Mouse (Mus musculus): Measurements from ENCODE around the gene Trrap. TPM values are rescaled to one million over a fixed set of nuclear protein-coding genes. Genes with fewer than 3 reads are reported as not detected.

Trrap gene
- polyA plus RNA-seq, 1 experiment from 2014 or later, result 57.2 TPM

DNA sequence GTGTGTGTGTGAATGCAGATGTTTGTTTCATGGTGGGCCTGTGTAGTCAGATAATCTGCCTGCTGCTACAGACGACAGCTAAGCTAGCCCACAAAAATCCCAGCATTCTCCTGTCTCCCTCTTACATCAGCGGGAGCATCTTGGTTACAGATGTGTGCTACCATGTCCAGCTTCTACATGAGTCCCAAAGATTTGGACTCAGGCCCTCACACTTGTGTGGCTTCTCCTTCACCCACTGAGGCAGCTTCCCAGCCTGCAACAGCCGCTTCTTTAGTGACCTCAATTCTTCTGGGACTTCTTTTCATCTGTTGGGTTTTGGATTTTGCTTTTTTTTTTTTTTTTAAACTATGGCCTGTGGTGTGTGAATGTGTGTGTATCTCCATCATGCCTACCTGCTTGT is 105.3 kb downstream of the Trrap start:
- Histone ChIP-seq H3K27me3 (no peaks in the 10 kb centered on the region), H3K9me3 (no peaks in the 10 kb centered on the region), H3K9ac (no peak overlapping the region), H3K4me3 (no peak overlapping the region), H3K4me2 (no peak overlapping the region), H3K4me1 (no peaks in the 10 kb centered on the region), H3K27ac (no peak overlapping the region), H3K36me3 (peaks cover 2% of the 10 kb centered on the region; the same call in 1 of the 2 replicates)
- no peak for ATAC-seq (ENCODE audit: borderline replicate concordance, extremely low read depth, low FRiP score, low TSS enrichment)
- 85% methylated on average over 3 of the region's 3 CpGs for WGBS

DNA sequence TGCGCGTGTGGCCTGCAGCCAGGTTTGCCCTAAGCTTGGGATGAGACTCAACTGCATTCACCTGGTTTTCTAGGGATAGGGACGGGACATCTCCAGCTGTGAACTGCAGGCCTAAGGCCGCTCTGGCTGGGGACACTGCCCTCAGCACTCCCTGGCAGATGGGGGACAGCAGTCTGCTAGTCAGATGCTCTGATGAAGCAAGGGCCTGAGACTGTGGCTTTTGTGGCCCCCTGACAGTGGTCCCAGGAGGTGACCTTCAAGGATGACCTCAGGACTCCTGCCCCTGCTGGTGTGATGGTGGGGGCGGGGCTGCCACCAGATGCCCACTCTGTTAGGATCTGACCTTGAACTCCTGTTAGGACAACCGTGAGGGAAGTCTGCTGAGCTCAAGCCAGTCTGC is 107.7 kb downstream of the Trrap start:
- H3K4me3 ChIP-seq, result no peak overlapping the region
- H3K36me3 ChIP-seq, result peaks cover 16% of the 10 kb centered on the region
- ATAC-seq (ENCODE audit: borderline replicate concordance, extremely low read depth, low FRiP score, low TSS enrichment), result 0 out of 2 replicates have a peak, but pooled peaks have one; percentile 14
- H3K9me3 ChIP-seq, result no peaks in the 10 kb centered on the region
- H3K27ac ChIP-seq, result no peak overlapping the region
- no peaks in the 10 kb centered on the region for H3K27me3 ChIP-seq
- WGBS, result 83% methylated on average over 6 of the region's 6 CpGs
- H3K4me2 ChIP-seq, result no peak overlapping the region
- no peaks in the 10 kb centered on the region for H3K4me1 ChIP-seq
- H3K9ac ChIP-seq, result no peak overlapping the region

DNA sequence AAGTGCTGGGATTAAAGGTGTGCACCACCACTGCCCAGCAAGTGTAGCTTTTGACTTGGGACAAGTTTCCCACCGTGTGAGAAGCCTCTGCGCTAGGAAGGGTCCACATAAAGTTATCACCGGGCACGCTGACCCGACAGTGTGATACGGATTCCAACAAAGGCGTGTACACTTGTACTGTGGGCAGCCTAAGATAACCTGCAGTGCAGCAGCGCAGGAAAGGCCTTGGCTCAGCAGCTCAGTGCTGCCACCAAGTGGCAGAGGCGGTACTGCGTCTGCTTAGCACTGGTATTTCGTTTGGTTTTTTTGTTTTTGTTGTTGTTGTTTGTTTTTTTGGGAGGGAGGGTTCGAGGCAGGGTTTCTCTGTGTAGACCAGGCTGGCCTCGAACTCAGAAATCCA is 108.4 kb downstream of the Trrap start:
- 7% methylated on average over 13 of the region's 13 CpGs for WGBS
- H3K4me3 ChIP-seq, result no peak overlapping the region
- no peaks in the 10 kb centered on the region for H3K4me1 ChIP-seq
- no peak for ATAC-seq (ENCODE audit: borderline replicate concordance, extremely low read depth, low FRiP score, low TSS enrichment)
- peaks cover 23% of the 10 kb centered on the region for H3K36me3 ChIP-seq
- H3K9me3 ChIP-seq, result no peaks in the 10 kb centered on the region
- no peak overlapping the region for H3K9ac ChIP-seq
- no peak overlapping the region for H3K27ac ChIP-seq
- H3K27me3 ChIP-seq, result no peaks in the 10 kb centered on the region
- no peak overlapping the region for H3K4me2 ChIP-seq

DNA sequence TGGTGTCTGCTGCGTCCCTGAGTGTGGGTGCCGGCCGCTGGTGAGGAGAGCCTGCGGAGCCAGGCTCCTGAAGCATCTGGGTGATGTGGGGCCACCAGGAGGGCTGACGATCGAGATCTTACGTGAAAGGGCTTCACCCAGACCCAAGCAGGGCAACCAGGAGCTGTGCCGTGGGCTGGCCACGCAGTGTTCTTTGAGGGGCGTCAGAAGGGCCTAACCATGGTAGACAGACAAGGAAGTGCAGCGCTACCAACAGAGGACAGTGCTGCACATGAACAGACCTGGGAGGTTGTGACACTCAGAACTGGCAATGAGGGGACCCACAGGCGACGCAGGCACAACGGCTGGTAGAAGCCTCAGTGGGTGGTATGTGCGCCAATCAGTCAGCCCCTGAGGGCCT is 109.5 kb downstream of the Trrap start:
- Histone ChIP-seq H3K4me1 (no peaks in the 10 kb centered on the region), H3K9me3 (no peaks in the 10 kb centered on the region), H3K27ac (no peak overlapping the region), H3K27me3 (no peaks in the 10 kb centered on the region), H3K9ac (no peak overlapping the region), H3K4me3 (no peak overlapping the region), H3K36me3 (peaks cover 33% of the 10 kb centered on the region), H3K4me2 (no peak overlapping the region)
- ATAC-seq (ENCODE audit: borderline replicate concordance, extremely low read depth, low FRiP score, low TSS enrichment), result no peak
- 89% methylated on average over 15 of the region's 15 CpGs for WGBS

DNA sequence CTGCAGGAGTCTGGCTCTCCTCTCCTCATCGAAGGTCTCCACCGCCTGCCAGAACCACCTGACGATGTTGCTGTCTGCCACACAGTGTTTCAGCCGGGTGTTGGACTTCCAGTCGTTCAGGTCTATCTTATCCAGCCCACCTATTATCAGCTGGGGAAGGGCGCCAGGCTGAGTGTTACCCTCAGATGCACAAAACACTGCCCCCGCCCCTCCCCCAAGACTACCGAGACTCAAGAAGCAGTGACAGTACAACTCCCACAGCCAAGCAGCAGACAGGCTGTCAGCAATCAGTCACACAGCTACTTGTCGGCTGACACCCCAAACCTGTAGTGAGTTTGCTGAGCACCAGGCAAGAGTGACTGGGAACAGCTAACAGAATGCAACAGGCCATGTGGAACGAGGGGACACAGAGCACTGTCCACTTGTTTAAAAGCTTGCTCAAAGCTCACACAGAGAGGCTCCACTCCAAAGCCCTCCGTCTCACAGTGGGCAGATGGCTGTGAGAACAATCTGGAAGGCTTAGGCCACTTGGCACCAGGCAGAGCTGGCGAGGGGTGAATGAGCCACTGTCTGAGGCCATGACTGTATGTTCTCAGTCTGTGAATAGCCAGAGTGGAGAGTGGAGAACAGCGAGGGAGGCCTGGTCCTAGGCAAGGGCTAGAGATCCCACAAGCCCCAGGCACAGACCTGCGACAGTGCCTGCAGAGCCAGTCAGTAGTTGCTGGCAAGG is 114.3 kb downstream of the Trrap start:
- WGBS, result 73% methylated on average over 14 of the region's 14 CpGs
- Histone ChIP-seq H3K9me3 (no peaks in the 10 kb centered on the region), H3K27ac (no peak overlapping the region), H3K36me3 (peaks cover 75% of the 10 kb centered on the region), H3K4me1 (no peaks in the 10 kb centered on the region), H3K27me3 (no peaks in the 10 kb centered on the region), H3K9ac (no peak overlapping the region), H3K4me2 (no peak overlapping the region), H3K4me3 (no peak overlapping the region)
- ATAC-seq (ENCODE audit: borderline replicate concordance, extremely low read depth, low FRiP score, low TSS enrichment), result no peak

DNA sequence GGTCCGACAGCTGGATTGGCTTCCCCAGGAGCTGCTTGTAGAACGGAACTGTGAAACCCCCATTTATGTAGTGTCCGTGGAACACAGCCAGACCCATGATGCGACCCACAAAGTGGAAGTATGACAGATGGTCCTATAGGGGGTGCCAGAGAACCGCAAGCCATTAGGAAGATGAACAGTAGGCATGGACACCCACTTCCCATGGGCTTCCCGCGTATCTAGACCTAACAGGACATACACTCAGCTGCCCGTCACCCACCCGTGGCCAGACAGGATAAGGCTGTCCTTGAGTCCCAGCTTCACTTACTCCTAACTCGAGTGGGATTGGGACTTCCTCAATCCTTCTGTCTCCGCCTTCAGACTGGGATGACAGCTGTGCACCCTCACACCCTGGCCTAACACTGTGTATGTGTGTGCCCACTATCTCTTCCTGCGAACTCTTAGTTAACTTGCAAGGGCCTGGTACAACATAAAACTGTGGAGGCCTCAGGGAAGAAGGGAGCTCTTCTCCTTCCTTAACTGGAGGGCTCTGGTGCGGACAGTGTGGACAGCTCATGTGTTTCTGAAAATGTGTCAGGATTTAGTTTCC is 117.2 kb downstream of the Trrap start:
- Histone ChIP-seq H3K4me1 (no peaks in the 10 kb centered on the region), H3K9me3 (no peaks in the 10 kb centered on the region), H3K27ac (no peak overlapping the region), H3K4me2 (no peak overlapping the region), H3K27me3 (no peaks in the 10 kb centered on the region), H3K4me3 (no peak overlapping the region), H3K36me3 (peaks cover 92% of the 10 kb centered on the region), H3K9ac (no peak overlapping the region)
- ATAC-seq (ENCODE audit: borderline replicate concordance, extremely low read depth, low FRiP score, low TSS enrichment), result peak; percentile 28; the same call in 1 of the 2 replicates
- WGBS, result 67% methylated on average over 13 of the region's 13 CpGs

DNA sequence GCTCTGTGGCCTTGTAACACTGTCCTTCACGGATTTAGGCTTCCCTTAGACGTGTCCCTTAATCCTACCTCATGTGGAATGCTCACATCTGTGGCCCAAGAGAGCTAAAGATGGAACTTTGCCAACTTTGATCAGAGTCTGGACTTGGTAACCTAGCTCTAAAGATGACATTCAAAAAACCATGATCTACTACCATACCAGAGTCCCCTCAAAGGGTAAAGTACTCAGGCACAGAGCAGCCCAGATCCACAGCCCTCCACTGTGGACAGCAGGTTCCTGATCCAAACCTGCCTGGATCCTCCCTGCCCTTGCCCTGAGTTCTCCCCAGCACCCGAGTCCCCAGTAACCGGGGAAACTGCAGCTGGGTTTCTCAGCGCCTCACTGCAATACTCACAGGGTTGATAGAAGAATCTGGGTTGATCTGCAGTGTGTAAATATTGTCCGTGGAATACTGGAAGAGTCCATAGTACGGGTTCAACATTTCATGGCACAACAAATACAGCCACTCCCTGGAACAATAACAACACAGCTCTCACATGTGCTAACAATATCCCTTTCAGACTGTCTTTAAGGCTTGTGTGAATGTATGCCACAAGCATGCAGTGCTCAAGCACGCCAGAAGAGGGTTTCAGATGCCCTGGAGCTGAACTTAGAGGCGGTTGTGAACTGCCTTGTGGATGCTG is 118.6 kb downstream of the Trrap start:
- H3K9ac ChIP-seq, result no peak overlapping the region
- peaks cover 91% of the 10 kb centered on the region for H3K36me3 ChIP-seq
- H3K4me3 ChIP-seq, result no peak overlapping the region
- no peak overlapping the region for H3K27ac ChIP-seq
- 84% methylated on average over 9 of the region's 9 CpGs for WGBS
- ATAC-seq (ENCODE audit: borderline replicate concordance, extremely low read depth, low FRiP score, low TSS enrichment), result no peak
- H3K4me2 ChIP-seq, result no peak overlapping the region
- H3K27me3 ChIP-seq, result no peaks in the 10 kb centered on the region
- H3K9me3 ChIP-seq, result no peaks in the 10 kb centered on the region
- H3K4me1 ChIP-seq, result no peaks in the 10 kb centered on the region

DNA sequence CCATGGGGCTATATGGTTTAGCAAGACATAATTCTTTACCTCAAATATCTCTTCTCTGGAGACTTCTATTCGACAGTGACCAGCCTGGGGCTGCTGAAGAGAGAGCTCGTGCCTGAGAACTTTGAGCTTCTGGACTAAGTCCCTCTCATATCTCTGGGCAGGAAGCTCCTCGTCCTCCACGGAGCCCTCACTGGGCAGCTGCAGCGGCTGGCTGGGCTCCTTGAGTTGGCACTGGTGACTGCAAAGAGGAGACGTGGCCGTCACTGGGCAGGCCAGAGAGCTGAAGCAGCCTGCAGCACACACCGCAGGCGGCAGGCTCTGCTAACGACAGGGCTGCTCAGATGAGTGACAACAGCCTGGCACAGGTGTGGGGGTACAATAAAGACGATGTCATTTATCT is 123.7 kb downstream of the Trrap start:
- no peak for ATAC-seq (ENCODE audit: borderline replicate concordance, extremely low read depth, low FRiP score, low TSS enrichment)
- no peaks in the 10 kb centered on the region for H3K9me3 ChIP-seq
- no peak overlapping the region for H3K27ac ChIP-seq
- no peaks in the 10 kb centered on the region for H3K27me3 ChIP-seq
- H3K36me3 ChIP-seq, result peaks cover 82% of the 10 kb centered on the region
- WGBS, result 86% methylated on average over 11 of the region's 11 CpGs
- H3K4me2 ChIP-seq, result no peak overlapping the region
- no peaks in the 10 kb centered on the region for H3K4me1 ChIP-seq
- H3K9ac ChIP-seq, result no peak overlapping the region
- no peak overlapping the region for H3K4me3 ChIP-seq

DNA sequence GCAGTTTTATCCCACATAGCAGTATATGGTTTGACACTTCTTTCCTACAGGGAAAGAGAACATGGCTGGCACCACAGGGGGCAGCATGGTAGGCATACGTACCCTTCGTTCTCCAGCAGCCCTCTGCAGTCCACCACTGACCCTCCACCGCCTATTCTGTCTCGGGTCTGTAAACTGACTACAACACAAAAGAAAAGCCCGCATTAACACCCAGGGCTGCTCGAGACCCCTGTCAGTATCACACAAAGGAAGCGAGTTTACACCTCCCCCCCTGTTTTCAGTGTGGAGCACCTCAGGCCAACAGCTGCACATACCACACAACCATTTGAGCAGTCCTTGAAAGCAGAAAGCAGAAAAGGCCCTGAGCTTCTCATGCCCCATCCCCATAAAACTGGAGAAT is 130.3 kb downstream of the Trrap start:
- H3K4me1 ChIP-seq, result no peaks in the 10 kb centered on the region; the same call in 1 of the 2 replicates
- H3K36me3 ChIP-seq, result peaks cover 50% of the 10 kb centered on the region
- no peak overlapping the region for H3K27ac ChIP-seq
- no peak overlapping the region for H3K4me2 ChIP-seq
- H3K4me3 ChIP-seq, result no peak overlapping the region
- no peak overlapping the region for H3K9ac ChIP-seq
- ATAC-seq (ENCODE audit: borderline replicate concordance, extremely low read depth, low FRiP score, low TSS enrichment), result no peak
- WGBS, result 71% methylated on average over 7 of the region's 7 CpGs
- H3K9me3 ChIP-seq, result no peaks in the 10 kb centered on the region
- no peaks in the 10 kb centered on the region for H3K27me3 ChIP-seq

DNA sequence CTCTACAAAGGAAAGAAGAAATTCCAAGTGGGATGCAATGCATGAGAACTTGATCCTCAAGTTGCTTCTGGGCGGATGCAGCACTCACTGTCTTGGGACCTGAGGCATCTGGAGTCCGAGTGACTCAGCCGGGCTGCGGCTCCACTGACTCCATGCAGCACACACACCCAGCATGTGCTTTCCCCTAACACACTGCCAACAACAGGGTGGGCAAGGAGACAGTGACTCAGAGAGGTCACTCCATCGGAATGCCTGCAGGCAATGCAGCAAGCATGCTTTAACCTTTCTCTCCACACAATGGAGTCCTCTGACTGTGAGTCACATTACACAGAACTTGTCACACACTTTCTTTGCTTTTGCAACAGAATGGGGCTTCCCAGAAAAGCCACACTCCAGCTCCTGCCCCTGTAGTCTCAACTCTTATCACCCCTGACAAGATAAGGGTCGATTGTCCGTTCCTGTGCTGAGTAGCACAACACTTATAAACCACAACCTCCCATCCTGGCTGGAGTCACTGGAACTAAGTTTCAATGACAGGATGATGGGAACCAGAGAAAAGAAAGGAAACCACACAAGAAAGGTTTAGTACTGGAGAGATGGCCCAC is 131.0 kb downstream of the Trrap start:
- H3K27me3 ChIP-seq, result no peaks in the 10 kb centered on the region
- H3K4me3 ChIP-seq, result no peak overlapping the region
- H3K9me3 ChIP-seq, result no peaks in the 10 kb centered on the region
- no peak overlapping the region for H3K9ac ChIP-seq
- H3K27ac ChIP-seq, result no peak overlapping the region
- WGBS, result 41% methylated on average over 7 of the region's 7 CpGs
- no peak for ATAC-seq (ENCODE audit: borderline replicate concordance, extremely low read depth, low FRiP score, low TSS enrichment)
- no peak overlapping the region for H3K4me2 ChIP-seq
- H3K4me1 ChIP-seq, result no peaks in the 10 kb centered on the region; the same call in 1 of the 2 replicates
- peaks cover 44% of the 10 kb centered on the region for H3K36me3 ChIP-seq

DNA sequence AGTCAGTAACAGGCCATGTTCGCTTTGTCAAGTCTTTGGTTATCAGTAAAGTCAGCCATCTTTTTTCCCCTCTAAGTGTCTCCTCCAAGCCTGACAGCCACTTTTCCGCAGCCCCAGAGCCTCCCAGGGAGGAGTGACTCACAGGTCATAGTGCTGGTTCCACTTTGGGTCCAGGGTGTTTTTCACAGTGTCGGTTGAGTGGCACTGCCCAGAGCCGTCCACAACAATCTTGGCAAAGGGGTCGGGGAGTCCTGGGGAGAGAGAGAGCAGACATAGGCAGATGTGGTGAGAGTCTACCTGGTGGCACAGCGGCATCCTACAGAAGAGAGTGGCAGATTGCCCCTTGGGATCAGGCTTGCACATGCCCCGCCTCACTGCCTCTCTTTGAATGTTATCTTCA is 133.5 kb downstream of the Trrap start:
- Histone ChIP-seq H3K4me3 (no peak overlapping the region), H3K36me3 (peaks cover 29% of the 10 kb centered on the region), H3K27me3 (no peaks in the 10 kb centered on the region), H3K9me3 (no peaks in the 10 kb centered on the region), H3K4me1 (no peaks in the 10 kb centered on the region; the same call in 1 of the 2 replicates), H3K4me2 (no peak overlapping the region), H3K27ac (no peak overlapping the region), H3K9ac (no peak overlapping the region)
- ATAC-seq (ENCODE audit: borderline replicate concordance, extremely low read depth, low FRiP score, low TSS enrichment), result no peak
- WGBS, result 82% methylated on average over 7 of the region's 7 CpGs

DNA sequence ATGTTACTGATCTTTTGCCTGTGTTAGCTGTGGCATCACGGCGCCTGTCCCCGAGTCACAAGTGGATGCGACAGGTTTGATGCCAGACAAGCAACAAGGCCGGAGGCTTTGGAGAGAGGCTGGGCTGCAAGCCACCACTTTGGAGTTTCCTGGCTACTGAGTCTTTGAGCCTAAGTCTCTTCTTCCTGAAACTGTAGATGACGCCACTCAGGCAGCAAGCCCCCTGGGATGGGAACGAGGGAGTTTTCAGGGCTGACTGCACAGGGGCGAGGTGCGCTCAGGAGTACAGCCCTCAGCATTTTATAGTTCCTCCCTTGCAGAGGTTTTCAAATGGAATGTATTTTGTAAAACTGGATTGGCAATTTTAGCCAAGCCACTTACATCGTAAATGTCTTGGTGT is 134.3 kb downstream of the Trrap start:
- Histone ChIP-seq H3K4me2 (no peak overlapping the region), H3K27ac (no peak overlapping the region), H3K9me3 (no peaks in the 10 kb centered on the region), H3K4me1 (no peaks in the 10 kb centered on the region; the same call in 1 of the 2 replicates), H3K4me3 (no peak overlapping the region), H3K9ac (no peak overlapping the region), H3K27me3 (no peaks in the 10 kb centered on the region), H3K36me3 (peaks cover 22% of the 10 kb centered on the region)
- WGBS, result 77% methylated on average over 10 of the region's 10 CpGs
- no peak for ATAC-seq (ENCODE audit: borderline replicate concordance, extremely low read depth, low FRiP score, low TSS enrichment)
